Comparison of ENCODE assay signal across 24 mouse cellular contexts in the genomic region with DNA sequence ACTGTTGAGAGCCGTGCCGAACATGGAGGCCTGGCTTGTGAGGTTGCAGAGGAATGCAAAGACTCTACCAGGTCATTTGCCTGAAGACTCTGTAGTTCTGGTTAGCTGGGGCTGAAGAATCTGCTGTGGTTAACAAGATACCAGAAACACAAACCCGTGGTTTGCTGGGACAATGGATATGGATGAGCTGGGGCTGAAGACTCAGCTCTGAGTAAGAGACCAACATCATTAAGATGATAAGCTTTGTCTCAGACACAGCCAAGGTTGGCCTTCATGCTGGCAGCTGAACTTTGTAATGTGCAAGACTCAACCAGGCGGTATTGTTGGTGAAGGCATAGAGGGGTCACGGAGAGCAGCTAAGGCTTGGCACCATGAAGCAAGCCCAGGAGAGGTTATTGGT. TPM values are rescaled to one million over a fixed set of nuclear protein-coding genes. Genes with fewer than 3 reads are reported as not detected.
DNase-seq lines count a peak whose midpoint lies in the region; ATAC-seq lines count a peak whose summit lies in the region.
"Had no signal": no experiment of that assay in that cellular context is flagged by ENCODE, and none has a peak within 500 bp of the region (broad histone marks: within the 10 kb centered on the region; RNA-seq: fewer than 3 reads in every experiment).

No protein-coding gene starts in this region.

- no peaks in the 10 kb centered on the region for H3K27me3 ChIP-seq in heart, embryonic 12.5 days (replicated peaks)
- H3K27me3 ChIP-seq in limb, embryonic 10.5 days (ENCODE audit: low read depth, poor library complexity, severe bottlenecking), result no peaks in the 10 kb centered on the region
- no peaks in the 10 kb centered on the region for H3K27me3 ChIP-seq in hindbrain, embryonic 14.5 days (ENCODE audit: control insufficient read depth, insufficient read depth, low read length)
- H3K27me3 ChIP-seq: CH12.LX; embryonic facial prominence, embryonic 12.5 days; forebrain, embryonic 13.5 days; forebrain, embryonic 15.5 days had no signal

- H3K36me3 ChIP-seq in heart, embryonic 12.5 days, result no peaks in the 10 kb centered on the region
- H3K36me3 ChIP-seq in limb, embryonic 10.5 days, result no peaks in the 10 kb centered on the region
- H3K36me3 ChIP-seq in hindbrain, embryonic 14.5 days (replicated peaks; ENCODE audit: control insufficient read depth, insufficient read depth), result no peaks in the 10 kb centered on the region
- H3K36me3 ChIP-seq: embryonic facial prominence, embryonic 10.5 days; embryonic facial prominence, embryonic 12.5 days; forebrain, embryonic 15.5 days; G1E had no signal

- H3K4me1 ChIP-seq in heart, embryonic 12.5 days (replicated peaks), result peaks cover 6% of the 10 kb centered on the region
- H3K4me1 ChIP-seq in limb, embryonic 10.5 days, result peaks cover 5% of the 10 kb centered on the region; the same call in 1 of the 2 replicates
- no peaks in the 10 kb centered on the region for H3K4me1 ChIP-seq in hindbrain, embryonic 14.5 days (replicated peaks; ENCODE audit: control insufficient read depth, insufficient read depth, low read length)
- H3K4me1 ChIP-seq: embryonic facial prominence, embryonic 10.5 days; forebrain, embryonic 13.5 days; forebrain, embryonic 15.5 days had no signal

- H3K27ac ChIP-seq in heart, embryonic 12.5 days (ENCODE audit: poor library complexity, severe bottlenecking), result no peak overlapping the region
- peak overlapping the region; percentile 56; the same call in 1 of the 2 replicates for H3K27ac ChIP-seq in limb, embryonic 10.5 days
- H3K27ac ChIP-seq in hindbrain, embryonic 14.5 days, result no peak overlapping the region
- H3K27ac ChIP-seq: embryonic facial prominence, embryonic 10.5 days; embryonic facial prominence, embryonic 12.5 days; forebrain, embryonic 13.5 days; forebrain, embryonic 15.5 days had no signal

- no peak overlapping the region for H3K4me3 ChIP-seq in heart, embryonic 12.5 days
- no peak overlapping the region for H3K4me3 ChIP-seq in limb, embryonic 10.5 days
- no peak overlapping the region for H3K4me3 ChIP-seq in hindbrain, embryonic 14.5 days (replicated peaks; ENCODE audit: low read length)
- H3K4me3 ChIP-seq: embryonic facial prominence, embryonic 10.5 days; embryonic facial prominence, embryonic 12.5 days; forebrain, embryonic 13.5 days; forebrain, embryonic 15.5 days had no signal

- no peaks in the 10 kb centered on the region for H3K9me3 ChIP-seq in heart, embryonic 12.5 days (replicated peaks)
- H3K9me3 ChIP-seq in limb, embryonic 10.5 days (replicated peaks), result no peaks in the 10 kb centered on the region
- H3K9me3 ChIP-seq in hindbrain, embryonic 14.5 days (ENCODE audit: control insufficient read depth, low read length), result no peaks in the 10 kb centered on the region
- H3K9me3 ChIP-seq: embryonic facial prominence, embryonic 10.5 days; embryonic facial prominence, embryonic 12.5 days; forebrain, embryonic 13.5 days; forebrain, embryonic 15.5 days had no signal

- no peak overlapping the region for H3K9ac ChIP-seq in heart, embryonic 12.5 days
- H3K9ac ChIP-seq in hindbrain, embryonic 14.5 days, result no peak overlapping the region
- H3K9ac ChIP-seq: embryonic facial prominence, embryonic 12.5 days; forebrain, embryonic 13.5 days; forebrain, embryonic 15.5 days; forebrain, postnatal 0 days had no signal

- WGBS in heart, embryonic 12.5 days, result 82% methylated on average over 5 of the region's 5 CpGs
- WGBS in limb, embryonic 10.5 days, result 94% methylated on average over 5 of the region's 5 CpGs
- WGBS in hindbrain, embryonic 14.5 days, result 99% methylated on average over 5 of the region's 5 CpGs

- no peak for ATAC-seq in heart, embryonic 12.5 days (ENCODE audit: insufficient number of reproducible peaks, low FRiP score)
- no peak for ATAC-seq in hindbrain, embryonic 14.5 days (ENCODE audit: low FRiP score)
- ATAC-seq: activated CD4-positive, CD25-positive, alpha-beta regulatory T cell, adult 4 months; CD4-positive, CD25-positive, alpha-beta regulatory T cell, adult 4 months; forebrain, embryonic 13.5 days; forebrain, embryonic 15.5 days; forebrain, postnatal 0 days had no signal

- peak; percentile 30 for DNase-seq in heart, adult 11 months
- DNase-seq in Muller cell, postnatal 12 days (ENCODE audit: inconsistent ontology term), result peak; percentile 57
- DNase-seq in limb, embryonic 10.5 days (ENCODE audit: low spot score), result no peak
- DNase-seq in kidney, postnatal 4 days, result no peak
- DNase-seq in lung, postnatal 25 days (ENCODE audit: low spot score), result no peak
- no peak for DNase-seq in hindbrain, embryonic 14.5 days (ENCODE audit: low spot score)
- DNase-seq: adrenal gland, adult 8-10 months; adrenal gland, postnatal 14 days; adrenal gland, postnatal 36 days; cerebellum, adult 11-12 months; cerebellum, adult 2 months; cerebellum, adult 9-10 months; cerebellum, postnatal 10 days; cerebellum, postnatal 25 days; forebrain, postnatal 0 days had no signal

- H3K4me2 ChIP-seq in heart, embryonic 12.5 days, result no peak overlapping the region
- H3K4me2 ChIP-seq in hindbrain, embryonic 14.5 days (replicated peaks), result no peak overlapping the region
- H3K4me2 ChIP-seq: embryonic facial prominence, embryonic 12.5 days; forebrain, embryonic 13.5 days; forebrain, embryonic 15.5 days had no signal

RNA-seq across cellular contexts. Expression of a gene that starts 18.6 kb away (rescaled TPM):
- 35.1 and 46.6 TPM in 2 replicates for polyA plus RNA-seq in heart, embryonic 12.5 days (2016; fragmentation: Nextera tagmentation; extraction: Ambion mirVana)
- 2.4 and 3.9 TPM in 2 replicates for polyA plus RNA-seq in limb, embryonic 10.5 days (2016; fragmentation: Nextera tagmentation; extraction: Ambion mirVana)
- 14.3 and 18.6 TPM in 2 replicates for polyA plus RNA-seq in hindbrain, embryonic 14.5 days (2014; fragmentation: Nextera tagmentation; extraction: Ambion mirVana)
- polyA plus RNA-seq: activated CD4-positive, CD25-positive, alpha-beta regulatory T cell, adult 4 months; CD4-positive, CD25-positive, alpha-beta regulatory T cell, adult 4 months; G1E had no signal

Comparison
In these comparisons a context has a peak if more than half of its experiments do, and no peak if none do; other contexts are left out.
1. DNase-seq: peak in heart, adult 11 months (single experiment) and Muller cell, postnatal 12 days (single experiment); none in limb, embryonic 10.5 days (single experiment), kidney, postnatal 4 days (0 of 2), lung, postnatal 25 days (single experiment) and hindbrain, embryonic 14.5 days (single experiment).